Mouse (Mus musculus): ENCODE data around the gene Oaz3. TPM values are rescaled to one million over a fixed set of nuclear protein-coding genes. Genes with fewer than 3 reads are reported as not detected.

The Oaz3 gene
- total RNA-seq, 2 experiments from 2014 or later: not detected

DNA sequence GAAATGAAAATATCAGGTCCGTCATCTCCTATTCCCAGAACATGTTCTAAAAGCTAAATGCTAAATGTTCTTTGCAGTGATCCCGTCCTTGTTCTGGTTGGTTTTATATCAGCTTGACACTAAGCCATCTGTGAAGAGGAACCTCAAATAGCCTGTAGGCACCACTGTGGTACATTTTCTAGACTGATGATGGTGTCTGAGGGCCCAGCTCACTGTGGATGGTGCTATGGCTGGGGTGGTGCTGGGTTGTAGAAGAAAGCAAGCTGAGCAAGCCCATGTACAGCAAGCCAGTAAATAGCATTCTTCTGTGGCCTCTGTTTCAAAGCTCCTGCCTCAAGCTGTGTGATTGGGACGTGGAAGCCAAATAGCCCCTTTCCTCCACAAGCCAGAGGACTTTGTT lies 13.3 kb upstream of the Oaz3 start:
- DNase-seq (ENCODE audit: low spot score in 2 of 2): no peak

DNA sequence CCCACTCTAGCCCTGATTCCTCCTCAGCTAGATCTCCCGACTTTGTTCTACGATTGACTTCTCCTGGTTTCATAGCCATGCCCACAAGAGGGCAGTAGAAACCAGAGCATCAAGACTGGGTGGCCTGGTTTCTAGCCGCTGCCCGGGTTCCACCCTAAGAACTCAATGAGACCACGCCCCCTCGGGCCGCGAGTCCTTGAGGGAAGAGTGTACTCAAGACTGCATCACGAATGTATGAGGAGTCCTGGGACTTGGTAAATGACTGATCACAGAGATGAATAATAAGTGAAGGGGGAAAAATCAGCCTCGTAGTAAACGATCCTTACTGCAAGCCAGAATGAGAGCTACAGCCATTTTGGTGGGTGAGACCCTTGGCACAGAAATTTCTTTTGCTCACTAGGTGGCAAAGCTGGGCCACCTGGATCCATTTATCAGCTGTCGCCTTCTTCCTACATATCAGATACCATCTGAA lies 12.8 kb upstream of the Oaz3 start:
- peak; percentile 54 to 77 for DNase-seq (ENCODE audit: low spot score in 2 of 2)

DNA sequence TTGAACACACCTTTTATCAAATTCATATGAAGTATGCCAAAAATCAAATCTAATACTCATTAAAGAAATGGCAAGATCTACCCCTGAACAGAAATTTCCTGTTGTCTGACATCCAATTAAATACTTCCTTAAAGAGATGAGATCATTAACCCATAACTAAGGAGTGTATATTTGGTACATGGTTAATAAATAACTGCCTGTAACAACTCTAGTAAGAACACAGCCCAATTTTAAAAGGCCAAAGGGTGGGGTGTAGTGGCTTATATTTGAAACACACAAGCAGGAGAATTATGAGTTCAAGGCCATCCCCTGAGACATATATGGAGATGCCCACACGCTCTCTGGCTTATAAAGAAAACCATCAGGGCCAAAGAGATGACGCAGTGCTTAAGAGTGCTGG lies 5.7 kb upstream of the Oaz3 start:
- DNase-seq (ENCODE audit: low spot score in 2 of 2): no peak

DNA sequence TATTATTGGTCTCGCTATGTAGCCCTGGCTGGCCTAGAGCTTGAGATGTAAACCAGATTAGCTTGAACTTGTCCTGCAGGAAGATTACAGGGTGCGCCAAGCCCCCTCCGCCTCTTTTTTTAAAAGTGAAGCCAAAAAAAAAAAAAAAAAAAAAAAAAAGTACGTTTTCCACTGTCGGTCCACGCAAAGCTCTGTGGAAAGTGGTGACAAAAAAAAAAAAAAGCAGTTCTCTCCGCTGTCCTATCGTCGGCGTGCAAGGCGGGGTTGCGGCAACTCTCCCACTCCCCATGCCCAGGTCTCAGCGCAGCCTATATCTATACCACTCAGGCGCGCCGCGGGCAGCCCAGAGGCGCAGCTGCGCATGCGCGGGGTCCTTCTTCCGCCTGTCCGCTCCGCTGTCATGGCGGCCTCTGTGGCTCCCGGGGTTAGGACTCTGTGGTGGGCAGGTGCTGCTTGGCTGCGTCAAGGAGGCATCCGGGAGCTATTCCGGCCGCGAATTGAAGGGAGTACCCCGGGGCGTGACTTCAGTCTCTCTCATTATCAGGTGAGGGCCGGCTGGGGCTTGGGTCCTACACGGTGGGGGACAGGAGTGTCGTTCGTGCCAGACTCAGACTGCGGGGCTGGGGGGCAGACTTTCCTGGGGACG lies 641 bp downstream of the Oaz3 start, which contains the start of gene Mrpl9:
TSS of gene Mrpl9 (plus strand) at position 368 of the 646 bp plus-strand sequence.
- DNase-seq (ENCODE audit: low spot score in 2 of 2): peak; percentile 92 to 96

DNA sequence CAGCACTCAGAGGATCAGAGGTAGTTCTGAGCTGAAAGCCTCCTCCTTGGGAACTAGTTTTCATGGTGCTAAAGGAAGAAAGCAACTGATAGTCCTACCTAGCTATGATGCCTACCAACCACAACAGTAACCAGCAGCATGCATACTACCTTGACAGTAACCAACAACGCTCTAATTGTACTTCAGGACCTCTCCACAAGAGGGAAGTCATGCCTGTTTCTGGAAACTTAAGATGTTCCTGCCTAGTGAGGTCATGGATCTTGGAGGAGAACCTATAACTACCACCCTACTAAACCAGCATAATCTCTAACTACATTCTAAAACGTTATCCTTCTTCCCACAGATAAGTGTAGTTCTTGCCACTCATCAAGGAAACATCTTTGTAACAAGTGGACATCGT lies 2.5 kb downstream of the Oaz3 start:
- no peak for DNase-seq (ENCODE audit: low spot score in 2 of 2)

DNA sequence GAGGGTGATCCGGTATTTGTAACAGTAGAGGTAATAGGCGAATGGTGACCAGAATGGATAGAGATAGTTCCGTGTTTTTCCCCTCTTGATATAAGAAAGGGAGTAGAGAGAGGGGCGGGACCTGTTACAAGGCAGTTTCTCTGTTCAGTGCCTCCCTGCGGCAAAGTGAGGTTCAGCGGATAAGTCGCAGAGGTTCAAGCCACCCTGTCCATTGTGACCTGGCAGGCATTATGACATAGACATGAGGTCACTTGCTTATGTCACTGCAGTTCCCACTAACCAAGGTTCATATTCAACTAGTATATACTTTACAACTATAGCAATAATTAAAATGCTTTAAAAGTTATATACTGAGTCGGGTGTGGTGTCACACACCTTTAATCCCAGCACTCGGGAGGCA lies 7.3 kb downstream of the Oaz3 start:
- no peak for DNase-seq (ENCODE audit: low spot score in 2 of 2)

DNA sequence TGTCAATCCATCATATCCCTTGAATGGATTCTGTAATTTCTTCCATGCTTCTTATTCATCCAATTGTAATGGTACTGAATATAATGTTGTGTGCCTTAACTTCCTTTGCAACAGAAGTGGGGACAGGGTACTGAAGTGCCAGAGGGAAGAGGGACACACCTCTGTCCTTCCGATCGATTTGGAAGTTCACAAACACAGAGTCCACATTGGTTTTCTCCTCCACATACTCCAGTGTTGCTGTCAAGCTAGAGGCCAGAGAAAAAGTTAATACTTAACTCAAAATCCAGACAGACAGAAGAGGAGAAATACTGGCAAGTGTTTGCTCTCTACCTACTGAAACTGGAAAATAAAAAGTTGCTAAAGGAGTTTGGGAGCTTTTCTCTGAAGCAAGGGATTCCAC lies 9.4 kb downstream of the Oaz3 start:
- DNase-seq (ENCODE audit: low spot score in 2 of 2): no peak

DNA sequence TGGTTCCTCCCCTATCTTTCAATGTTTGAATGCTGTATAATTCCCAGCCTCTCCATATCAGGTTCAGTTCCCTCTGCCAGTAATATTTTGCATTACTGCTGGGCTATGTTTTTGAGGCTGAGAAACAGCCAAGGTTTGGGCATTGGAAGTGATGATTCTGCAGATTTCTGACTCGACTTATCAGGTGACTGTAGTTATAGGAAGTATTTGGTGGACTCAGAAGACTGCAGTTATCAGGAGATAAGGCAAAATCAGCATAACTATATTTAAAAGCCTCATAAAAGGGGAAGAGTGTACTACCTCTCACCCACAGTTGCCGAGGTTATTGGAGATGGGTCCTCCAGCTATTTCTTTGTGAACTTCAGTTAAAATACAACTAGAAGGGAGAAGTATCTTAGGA lies 12.7 kb downstream of the Oaz3 start:
- DNase-seq (ENCODE audit: low spot score in 2 of 2): no peak

DNA sequence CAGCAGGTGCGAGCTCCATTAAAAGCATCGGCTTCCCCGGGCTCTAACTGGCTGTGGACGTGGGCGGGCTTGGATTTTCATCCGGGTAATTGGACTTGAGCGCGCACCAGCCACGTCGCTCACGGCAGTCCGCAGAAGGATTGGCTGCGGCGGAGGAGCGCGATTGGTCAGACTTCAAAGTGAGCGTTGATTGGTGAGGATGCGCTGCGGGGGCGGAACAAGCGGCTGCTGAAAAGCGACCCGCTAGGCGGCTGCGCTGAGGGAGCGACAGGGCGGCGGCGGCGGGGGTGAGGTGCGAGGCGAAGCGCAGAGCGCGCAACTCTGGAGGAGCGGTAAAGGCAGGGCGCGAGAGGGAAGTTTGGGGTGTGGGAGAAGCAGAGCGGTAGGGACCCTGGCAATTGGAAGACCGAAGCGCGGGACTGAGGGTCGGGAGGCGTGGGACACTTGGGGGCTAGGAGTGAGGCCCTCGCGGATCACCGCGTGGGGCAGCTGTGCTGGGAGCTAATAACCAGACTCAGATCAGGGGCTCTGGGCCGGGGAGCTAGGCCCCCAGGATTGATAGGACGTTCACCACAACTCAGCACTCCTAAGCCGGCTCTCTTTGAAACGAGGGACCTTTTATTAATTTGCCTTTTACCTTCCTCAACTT lies 30.6 kb downstream of the Oaz3 start, which contains the start of gene Tdrkh:
TSS of gene Tdrkh (plus strand) at position 243 of the 649 bp plus-strand sequence.
- DNase-seq (ENCODE audit: low spot score in 2 of 2): peak; percentile 87 to 94

DNA sequence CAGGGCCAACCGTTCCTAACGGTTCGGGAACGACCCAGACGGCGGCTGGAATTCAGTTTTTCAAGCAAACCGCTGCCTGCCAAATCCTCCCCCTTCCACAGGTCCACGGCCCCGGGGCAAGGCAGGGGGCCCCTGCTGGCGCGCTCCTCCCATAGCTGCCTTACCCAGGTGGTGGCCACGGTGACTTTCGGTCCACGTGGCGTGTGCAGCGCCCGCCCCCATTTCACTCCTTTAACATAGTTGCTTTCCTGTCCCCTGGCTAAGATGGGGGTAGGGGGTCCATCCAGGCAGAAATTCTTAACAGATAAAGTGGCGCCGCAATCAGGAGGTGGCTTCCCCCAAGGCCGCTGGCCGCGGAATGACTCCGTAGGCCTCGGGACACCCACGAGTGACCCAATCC lies 31.2 kb downstream of the Oaz3 start:
- peak in 1 of 2 experiments; percentile 27 for DNase-seq (ENCODE audit: low spot score in 2 of 2)

DNA sequence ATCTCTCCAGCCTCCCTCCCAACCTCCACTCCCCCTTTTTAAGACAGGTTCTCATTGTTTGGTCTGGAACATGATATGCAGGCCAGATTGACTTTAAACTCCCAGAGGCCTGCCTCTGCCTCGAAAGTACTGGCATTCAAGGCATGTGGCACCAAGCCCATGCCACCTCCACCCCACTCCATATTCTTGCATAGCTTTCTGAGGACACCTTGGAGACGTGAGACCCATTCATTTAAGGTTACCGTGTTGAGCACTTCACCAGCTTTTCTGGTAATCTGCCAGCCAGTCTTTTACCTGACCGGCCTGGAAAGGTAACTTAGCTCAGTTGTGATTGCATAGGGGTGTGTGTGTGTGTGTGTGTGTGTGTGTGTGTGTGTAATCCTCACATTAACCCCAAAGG lies 38.2 kb downstream of the Oaz3 start:
- DNase-seq (ENCODE audit: low spot score in 2 of 2): no peak

DNA sequence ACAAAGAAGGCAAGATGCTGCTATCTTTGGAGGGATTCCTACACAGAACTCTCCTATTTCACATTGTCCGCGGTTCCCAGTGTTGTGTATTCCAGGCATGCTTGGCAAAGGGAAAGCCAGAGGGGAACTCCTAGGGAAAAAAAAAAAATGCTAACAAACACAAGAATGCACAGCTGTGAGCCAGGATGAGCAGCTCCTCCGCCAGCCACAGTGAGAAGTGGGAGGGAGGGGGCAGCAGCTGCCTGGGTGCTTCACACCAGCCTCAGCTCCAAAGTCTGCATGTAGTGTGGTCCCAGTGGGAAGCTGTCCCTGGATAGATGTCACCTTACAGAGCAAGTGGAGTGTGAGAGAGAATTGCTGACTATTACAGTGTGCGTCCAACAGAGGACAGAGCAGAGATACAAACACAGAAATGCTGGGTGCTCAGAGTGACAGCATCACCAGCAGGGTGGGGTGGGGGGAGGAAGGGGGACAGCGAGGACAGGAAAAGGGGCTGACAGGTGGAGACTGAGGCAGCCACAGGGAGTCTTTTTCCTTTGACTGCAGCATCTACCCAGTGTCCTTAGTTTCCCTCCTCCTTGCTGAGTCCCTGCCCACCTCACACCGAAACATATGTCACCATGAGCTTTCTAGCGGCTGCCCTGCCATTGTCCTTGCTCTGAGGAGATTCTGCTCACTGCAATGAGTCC lies 39.2 kb downstream of the Oaz3 start:
- peak in 1 of 2 experiments; percentile 61 for DNase-seq (ENCODE audit: low spot score in 2 of 2)

DNA sequence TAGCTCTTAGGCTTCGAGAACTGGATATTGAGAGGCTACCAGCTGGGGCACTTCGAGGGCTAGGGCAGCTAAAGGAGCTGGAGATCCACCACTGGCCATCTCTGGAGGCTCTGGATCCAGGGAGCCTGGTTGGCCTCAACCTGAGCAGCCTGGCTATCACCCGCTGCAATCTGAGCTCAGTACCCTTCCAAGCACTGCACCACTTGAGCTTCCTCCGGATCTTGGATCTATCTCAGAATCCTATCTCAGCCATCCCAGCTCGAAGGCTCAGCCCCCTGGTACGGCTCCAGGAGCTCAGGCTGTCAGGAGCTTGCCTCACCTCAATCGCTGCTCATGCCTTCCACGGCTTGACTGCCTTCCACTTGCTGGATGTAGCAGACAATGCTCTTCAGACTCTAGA lies 41.3 kb downstream of the Oaz3 start:
- no peak for DNase-seq (ENCODE audit: low spot score in 2 of 2)

DNA sequence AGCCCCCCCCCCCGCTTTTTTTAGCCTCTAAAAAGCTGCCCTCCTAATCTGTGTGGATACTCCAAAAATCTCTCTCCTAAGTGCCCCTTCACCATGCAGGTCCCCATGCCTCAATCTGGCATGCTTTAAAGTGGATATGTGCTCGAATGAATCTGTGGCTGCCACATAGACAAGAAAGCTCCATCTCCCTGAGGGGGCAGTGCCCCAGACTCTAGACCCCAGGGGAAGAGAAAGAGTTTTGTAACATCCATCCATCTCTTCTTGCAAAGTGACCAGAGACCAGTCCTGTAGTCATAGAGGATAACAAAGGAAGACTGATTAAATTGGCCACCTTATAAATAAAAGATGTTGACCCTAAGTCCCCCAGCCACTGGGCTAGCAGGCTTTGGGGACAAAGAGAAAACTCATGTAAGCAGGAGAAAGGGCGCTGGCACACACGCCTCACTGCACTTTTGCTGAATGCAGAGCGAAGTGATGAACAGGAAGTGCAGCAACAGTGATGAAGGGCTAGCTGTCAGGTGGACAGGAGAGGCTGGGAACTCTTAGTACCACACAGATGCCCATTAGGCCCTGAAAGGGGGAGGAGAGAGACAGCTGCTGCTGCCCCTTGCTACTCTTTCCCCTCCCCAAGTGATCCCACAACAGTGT lies 43.9 kb downstream of the Oaz3 start:
- no peak for DNase-seq (ENCODE audit: low spot score in 2 of 2)

DNA sequence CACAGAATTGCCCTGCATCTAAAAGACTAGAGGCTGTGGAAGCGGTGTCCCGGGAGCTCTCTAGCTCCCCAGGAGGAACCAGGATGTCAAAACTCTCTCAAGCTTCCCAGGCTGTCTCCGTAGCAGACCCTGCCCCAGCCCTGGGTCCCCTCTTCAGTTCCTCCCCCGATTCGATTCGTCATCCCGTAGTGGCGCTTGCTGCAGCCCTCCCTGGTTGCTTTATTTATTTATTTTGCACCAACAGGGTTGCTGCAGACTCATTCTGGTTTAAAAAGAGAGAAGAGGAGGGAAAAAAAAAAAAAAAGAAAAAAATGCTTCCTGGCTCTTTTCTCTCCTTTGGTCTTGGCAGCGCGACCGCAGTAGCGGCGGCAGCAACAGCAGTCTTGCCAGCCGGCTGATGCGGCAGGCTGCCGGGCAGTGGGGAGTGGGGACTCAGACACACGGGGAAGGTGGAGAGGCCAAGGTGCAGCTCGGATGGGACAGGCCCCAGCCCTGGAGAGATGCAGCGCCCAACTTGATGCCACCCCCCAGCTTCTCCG lies 44.7 kb downstream of the Oaz3 start:
- no peak for DNase-seq (ENCODE audit: low spot score in 2 of 2)

DNA sequence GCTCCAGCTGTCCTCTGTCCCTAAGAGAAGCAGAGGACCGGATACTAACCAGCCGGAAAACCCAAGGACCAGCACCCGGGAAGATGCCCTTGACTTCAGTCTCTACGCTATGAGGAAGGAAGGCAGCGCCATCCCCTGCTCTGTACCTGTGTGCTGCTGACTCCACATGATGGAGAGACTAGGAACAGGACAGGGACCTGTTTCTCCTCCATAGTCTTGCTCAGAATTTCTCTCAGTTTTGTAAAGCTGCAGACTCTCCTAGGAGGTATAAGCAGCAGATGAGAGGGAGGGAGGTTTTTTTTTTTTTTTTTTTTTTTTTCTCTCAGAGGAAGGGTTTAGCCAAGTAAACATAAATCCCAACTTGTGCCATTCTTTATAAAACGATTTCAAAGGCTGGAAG lies 45.5 kb downstream of the Oaz3 start, which contains the start of gene Lingo4:
TSS of gene Lingo4 (plus strand) at position 301 of the 400 bp plus-strand sequence.
- no peak for DNase-seq (ENCODE audit: low spot score in 2 of 2)

DNA sequence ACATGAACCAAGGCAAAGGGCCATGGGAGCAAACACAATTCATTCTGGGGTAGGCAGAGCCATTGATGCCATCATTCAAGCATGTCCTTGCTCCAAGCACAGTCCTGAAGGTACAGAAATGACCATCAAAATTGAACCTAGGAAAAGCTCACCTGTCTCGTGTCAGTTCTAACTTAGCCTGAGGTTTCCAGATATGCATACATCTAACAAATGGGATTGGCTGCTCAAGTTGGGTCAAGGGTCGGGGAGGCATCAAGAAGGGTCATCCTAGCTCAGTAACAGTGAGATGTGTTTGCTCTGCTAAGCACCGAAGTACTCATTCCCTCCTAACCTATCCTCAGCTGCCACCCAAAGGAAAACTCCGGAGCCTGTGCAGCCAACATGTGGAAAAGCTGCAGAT lies 46.9 kb downstream of the Oaz3 start:
- DNase-seq (ENCODE audit: low spot score in 2 of 2): no peak

DNA sequence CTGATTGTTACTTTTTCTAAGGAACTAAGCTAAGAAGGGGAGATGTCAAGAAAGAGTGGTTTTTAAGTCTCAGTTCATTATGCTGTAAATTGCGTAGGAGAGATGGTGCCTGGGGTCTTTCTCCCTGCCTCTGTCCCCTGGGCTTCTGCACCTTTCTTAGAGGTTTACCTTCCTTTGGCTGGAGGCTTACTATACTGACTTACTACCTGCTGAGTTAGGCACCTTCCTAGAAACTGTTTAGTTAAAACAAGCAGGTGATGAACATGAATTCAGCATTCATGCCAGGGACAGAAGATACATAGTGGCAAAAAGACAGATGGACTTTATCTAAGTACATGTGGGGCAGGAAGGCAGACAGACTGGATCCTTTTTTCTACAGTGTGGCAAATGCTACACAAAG lies 47.4 kb downstream of the Oaz3 start:
- DNase-seq (ENCODE audit: low spot score in 2 of 2): no peak

DNA sequence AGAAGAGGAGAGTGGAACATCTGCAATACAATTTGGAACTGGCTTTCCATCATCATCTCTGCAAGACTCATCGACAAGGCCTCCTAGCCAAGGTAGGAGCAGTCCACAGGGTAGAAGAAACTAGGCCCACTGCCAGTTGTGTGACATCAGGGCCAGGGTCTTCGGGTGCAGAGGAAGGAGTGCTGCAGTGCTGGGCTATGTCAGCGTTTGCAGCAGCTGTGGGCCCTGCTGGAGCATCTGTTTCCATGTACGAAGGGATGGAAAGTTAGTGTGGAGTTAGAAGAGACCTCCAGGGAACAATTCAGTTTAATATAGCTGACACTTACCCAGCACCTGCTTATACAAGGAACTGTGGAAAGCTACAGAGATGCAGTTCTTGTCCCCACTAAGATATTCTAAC lies 50.7 kb downstream of the Oaz3 start:
- no peak for DNase-seq (ENCODE audit: low spot score in 2 of 2)

DNA sequence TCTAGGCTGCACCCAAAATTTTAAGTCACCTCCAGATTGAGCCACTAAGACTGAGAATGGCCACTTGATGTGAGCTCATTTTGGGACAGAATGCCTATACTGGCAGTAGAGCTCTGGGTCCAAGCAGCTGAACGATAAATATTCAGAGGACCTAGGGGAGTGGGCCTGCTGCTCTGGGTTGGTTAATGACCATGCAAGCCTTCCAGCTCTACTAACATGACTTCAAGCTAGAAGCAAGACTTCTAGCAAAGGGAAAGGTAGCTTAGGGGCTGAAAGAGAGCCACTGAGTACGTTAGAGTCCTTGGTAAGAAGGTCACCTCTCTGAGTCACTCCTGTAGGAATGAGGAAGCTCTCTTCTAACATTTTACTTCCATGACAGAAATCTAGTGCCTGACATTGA lies 51.6 kb downstream of the Oaz3 start:
- DNase-seq (ENCODE audit: low spot score in 2 of 2): no peak

DNA sequence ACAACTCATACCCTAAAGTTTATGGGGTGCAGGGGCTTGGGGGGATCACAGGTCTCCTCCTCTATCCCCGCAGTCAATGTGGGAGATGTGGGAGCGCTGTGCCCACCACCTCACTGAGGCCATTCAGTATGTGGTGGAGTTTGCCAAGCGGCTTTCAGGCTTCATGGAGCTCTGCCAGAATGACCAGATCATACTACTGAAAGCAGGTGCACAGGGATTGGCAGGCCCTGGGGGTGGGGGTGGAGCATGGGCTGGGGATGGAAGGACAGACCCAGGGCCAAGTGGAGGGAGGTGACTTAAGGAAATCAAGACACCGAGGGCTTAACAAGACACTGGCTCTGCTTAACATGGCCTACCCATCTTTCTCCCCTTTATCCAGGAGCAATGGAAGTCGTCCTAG lies 52.7 kb downstream of the Oaz3 start:
- DNase-seq (ENCODE audit: low spot score in 2 of 2): no peak

All from gastrocnemius, postnatal 4 days (tissue).